Comparison of ENCODE assay signal across 19 mouse cellular contexts in genomic region chr11:35331476-35331875, GRCm38 (mm10).
"Had no signal": no experiment of that assay in that cellular context is flagged by ENCODE, and none has a peak within 500 bp of the region (broad histone marks: within the 10 kb centered on the region; RNA-seq: fewer than 3 reads in every experiment).

No protein-coding gene starts in this region.

- DNase-seq: lung, adult 18-20 months; lung, embryonic 14.5 days; lung, postnatal 14 days; lung, postnatal 4 days; midbrain, embryonic 14.5 days; retina, postnatal 1 day; right cerebral cortex, adult 18-20 months; right cerebral cortex, postnatal 25 days; right cerebral cortex, postnatal 4 days; spleen, adult 18-20 months; thymus, adult 2 months; thymus, postnatal 25 days; thymus, postnatal 4 days had no signal

- H3K9me3 ChIP-seq: midbrain, embryonic 10.5 days; midbrain, embryonic 12.5 days; neural tube, embryonic 13.5 days; neural tube, embryonic 15.5 days had no signal

- H3K36me3 ChIP-seq: midbrain, embryonic 10.5 days; midbrain, embryonic 12.5 days; neural tube, embryonic 13.5 days; neural tube, embryonic 15.5 days had no signal

- H3K4me3 ChIP-seq: midbrain, embryonic 10.5 days; midbrain, embryonic 12.5 days; myocyte; neural tube, embryonic 13.5 days; neural tube, embryonic 15.5 days had no signal

- ATAC-seq: midbrain, embryonic 16.5 days had no signal

- H3K4me2 ChIP-seq: lung, embryonic 14.5 days; midbrain, embryonic 12.5 days; neural tube, embryonic 13.5 days; neural tube, embryonic 15.5 days had no signal

- H3K9ac ChIP-seq: lung, embryonic 14.5 days; midbrain, embryonic 12.5 days; neural tube, embryonic 13.5 days; neural tube, embryonic 15.5 days had no signal

- H3K4me1 ChIP-seq: neural tube, embryonic 15.5 days had no signal

- H3K27ac ChIP-seq: midbrain, embryonic 10.5 days; midbrain, embryonic 12.5 days; neural tube, embryonic 13.5 days; neural tube, embryonic 15.5 days had no signal
